In genomic region chr4:111961309-111961708, GRCm38 (mm10) we compare ENCODE assay signal across 15 mouse cellular contexts. TPM values are rescaled to one million over a fixed set of nuclear protein-coding genes. Genes with fewer than 3 reads are reported as not detected.
DNase-seq lines count a peak whose midpoint lies in the region; ATAC-seq and TF ChIP-seq lines count a peak whose summit lies in the region.
"Had no signal": no experiment of that assay in that cellular context is flagged by ENCODE, and none has a peak within 500 bp of the region (broad histone marks: within the 10 kb centered on the region; RNA-seq: fewer than 3 reads in every experiment).

No protein-coding gene starts in this region.

- H3K36me3 ChIP-seq in hindbrain, postnatal 0 days (ENCODE audit: insufficient read depth, low read length): no peaks in the 10 kb centered on the region
- H3K36me3 ChIP-seq in hindbrain, embryonic 12.5 days: no peaks in the 10 kb centered on the region
- H3K36me3 ChIP-seq: heart, embryonic 15.5 days; limb, embryonic 10.5 days had no signal

- TF ChIP-seq CTCF in hindbrain, postnatal 0 days (IDR thresholded peaks at IDR 0.05; ENCODE audit: low read depth): peak; percentile 55

- H3K4me1 ChIP-seq in hindbrain, postnatal 0 days (ENCODE audit: insufficient read depth, low read length): no peaks in the 10 kb centered on the region
- H3K4me1 ChIP-seq in hindbrain, embryonic 12.5 days: no peaks in the 10 kb centered on the region
- H3K4me1 ChIP-seq: heart, embryonic 15.5 days; limb, embryonic 10.5 days had no signal

- no peaks in the 10 kb centered on the region for H3K27me3 ChIP-seq in hindbrain, postnatal 0 days (ENCODE audit: insufficient read depth, low read length)
- H3K27me3 ChIP-seq in hindbrain, embryonic 12.5 days: no peaks in the 10 kb centered on the region
- H3K27me3 ChIP-seq: heart, embryonic 15.5 days had no signal

- no peak for ATAC-seq in hindbrain, postnatal 0 days
- ATAC-seq in hindbrain, embryonic 12.5 days (ENCODE audit: low FRiP score): no peak
- peak; percentile 69; the same call in 1 of the 2 replicates for ATAC-seq in megakaryocyte progenitor cell, adult 5-6 weeks (replicated peaks; ENCODE audit: poor library complexity)
- ATAC-seq: inflammation-experienced regulatory T-cells, adult 6 months had no signal

- WGBS in hindbrain, postnatal 0 days: 22% methylated on average over 1 of the region's 1 CpGs
- WGBS in hindbrain, embryonic 12.5 days: 32% methylated on average over 1 of the region's 1 CpGs

- H3K9ac ChIP-seq in hindbrain, postnatal 0 days (replicated peaks; ENCODE audit: low read length): no peak overlapping the region
- H3K9ac ChIP-seq in hindbrain, embryonic 12.5 days: no peak overlapping the region
- H3K9ac ChIP-seq: heart, embryonic 15.5 days had no signal

- H3K27ac ChIP-seq in hindbrain, postnatal 0 days: no peak overlapping the region
- H3K27ac ChIP-seq in hindbrain, embryonic 12.5 days: no peak overlapping the region
- H3K27ac ChIP-seq: heart, embryonic 15.5 days; limb, embryonic 10.5 days had no signal

- no peak overlapping the region for H3K4me3 ChIP-seq in hindbrain, postnatal 0 days (ENCODE audit: low read length)
- no peak overlapping the region for H3K4me3 ChIP-seq in hindbrain, embryonic 12.5 days
- H3K4me3 ChIP-seq: heart, embryonic 15.5 days; limb, embryonic 10.5 days had no signal

- no peaks in the 10 kb centered on the region for H3K9me3 ChIP-seq in hindbrain, postnatal 0 days (ENCODE audit: low read length)
- H3K9me3 ChIP-seq in hindbrain, embryonic 12.5 days (replicated peaks): no peaks in the 10 kb centered on the region
- H3K9me3 ChIP-seq: heart, embryonic 15.5 days; limb, embryonic 10.5 days had no signal

- peak; percentile 19 for DNase-seq in hindbrain, postnatal 0 days (ENCODE audit: low spot score)
- peak; percentile 56 for DNase-seq in retina, embryonic 14.5 days (ENCODE audit: low spot score)
- no peak for DNase-seq in retina, postnatal 1 day
- DNase-seq in Muller cell, postnatal 12 days (ENCODE audit: inconsistent ontology term): peak; percentile 0
- no peak for DNase-seq in testis, postnatal 10 days (ENCODE audit: low spot score)
- DNase-seq in adrenal gland, adult 18-20 months (ENCODE audit: low spot score in 2 of 2): no peak
- DNase-seq: adrenal gland, postnatal 36 days; layer of hippocampus, adult 9-11 months had no signal

- no peak overlapping the region for H3K4me2 ChIP-seq in hindbrain, postnatal 0 days (ENCODE audit: low read depth, low read length)
- no peak overlapping the region for H3K4me2 ChIP-seq in hindbrain, embryonic 12.5 days (replicated peaks)
- H3K4me2 ChIP-seq: heart, embryonic 15.5 days had no signal

RNA-seq across cellular contexts. Expression of gene Skint7, which starts 11.4 kb away (rescaled TPM):
- total RNA-seq in hindbrain, postnatal 0 days (2014; rRNA removed): not detected in 2 replicates
- not detected in 2 replicates for polyA plus RNA-seq in hindbrain, postnatal 0 days (2015; fragmentation: Nextera tagmentation; extraction: Ambion mirVana)
- not detected in 2 replicates for polyA plus RNA-seq in hindbrain, embryonic 12.5 days (2016; fragmentation: Nextera tagmentation; extraction: Ambion mirVana)
- not detected in 2 replicates for total RNA-seq in megakaryocyte progenitor cell, adult 5-6 weeks (2015)
- total RNA-seq in megakaryocyte progenitor cell, adult 5-6 weeks (2017): not detected in 2 replicates
- total RNA-seq in adrenal gland, adult 18-20 months (2021): not detected
- total RNA-seq: adrenal gland, postnatal 36 days; gastrocnemius, adult 8-10 months had no signal
- polyA plus RNA-seq: heart, embryonic 15.5 days; inflammation-experienced regulatory T-cells, adult 6 months; limb, embryonic 10.5 days; lung, embryonic 16.5 days had no signal

RNA-seq across cellular contexts. Expression of gene Skint8, which starts 42.1 kb away (rescaled TPM):
- total RNA-seq in hindbrain, postnatal 0 days (2014; rRNA removed): not detected in 2 replicates
- polyA plus RNA-seq in hindbrain, postnatal 0 days (2015; fragmentation: Nextera tagmentation; extraction: Ambion mirVana): not detected in 2 replicates
- not detected in 2 replicates for polyA plus RNA-seq in hindbrain, embryonic 12.5 days (2016; fragmentation: Nextera tagmentation; extraction: Ambion mirVana)
- not detected in 2 replicates for total RNA-seq in megakaryocyte progenitor cell, adult 5-6 weeks (2015)
- not detected in 2 replicates for total RNA-seq in megakaryocyte progenitor cell, adult 5-6 weeks (2017)
- total RNA-seq in adrenal gland, adult 18-20 months (2021): not detected
- total RNA-seq: adrenal gland, postnatal 36 days; gastrocnemius, adult 8-10 months had no signal
- polyA plus RNA-seq: heart, embryonic 15.5 days; inflammation-experienced regulatory T-cells, adult 6 months; limb, embryonic 10.5 days; lung, embryonic 16.5 days had no signal

RNA-seq across cellular contexts. Expression of gene Skint1, which starts 44.8 kb away (rescaled TPM):
- total RNA-seq in hindbrain, postnatal 0 days (2014; rRNA removed): not detected in 2 replicates
- not detected in 2 replicates for polyA plus RNA-seq in hindbrain, postnatal 0 days (2015; fragmentation: Nextera tagmentation; extraction: Ambion mirVana)
- polyA plus RNA-seq in hindbrain, embryonic 12.5 days (2016; fragmentation: Nextera tagmentation; extraction: Ambion mirVana): not detected in 2 replicates
- not detected in 2 replicates for total RNA-seq in megakaryocyte progenitor cell, adult 5-6 weeks (2015)
- total RNA-seq in megakaryocyte progenitor cell, adult 5-6 weeks (2017): not detected in 2 replicates
- not detected for total RNA-seq in adrenal gland, adult 18-20 months (2021)
- total RNA-seq: adrenal gland, postnatal 36 days; gastrocnemius, adult 8-10 months had no signal
- polyA plus RNA-seq: inflammation-experienced regulatory T-cells, adult 6 months; limb, embryonic 10.5 days; lung, embryonic 16.5 days had no signal

RNA-seq across cellular contexts. Expression of gene Slc5a9, which starts 58.6 kb away (rescaled TPM):
- total RNA-seq in hindbrain, postnatal 0 days (2014; rRNA removed): not detected in 2 replicates
- not detected in 2 replicates for polyA plus RNA-seq in hindbrain, postnatal 0 days (2015; fragmentation: Nextera tagmentation; extraction: Ambion mirVana)
- not detected in 2 replicates for polyA plus RNA-seq in hindbrain, embryonic 12.5 days (2016; fragmentation: Nextera tagmentation; extraction: Ambion mirVana)
- total RNA-seq in megakaryocyte progenitor cell, adult 5-6 weeks (2015): not detected in 2 replicates
- total RNA-seq in megakaryocyte progenitor cell, adult 5-6 weeks (2017): not detected in 2 replicates
- total RNA-seq in adrenal gland, adult 18-20 months (2021): not detected
- total RNA-seq: adrenal gland, postnatal 36 days; gastrocnemius, adult 8-10 months had no signal
- polyA plus RNA-seq: inflammation-experienced regulatory T-cells, adult 6 months; limb, embryonic 10.5 days had no signal

Comparison
In these comparisons a context has a peak if more than half of its experiments do, and no peak if none do; other contexts are left out.
1. DNase-seq: peak in hindbrain, postnatal 0 days (single experiment), retina, embryonic 14.5 days (single experiment) and Muller cell, postnatal 12 days (single experiment); none in retina, postnatal 1 day (single experiment), testis, postnatal 10 days (single experiment) and adrenal gland, adult 18-20 months (0 of 2).